Mouse (Mus musculus): Measurements from ENCODE around the gene Foxp2.

Foxp2 gene

DNA sequence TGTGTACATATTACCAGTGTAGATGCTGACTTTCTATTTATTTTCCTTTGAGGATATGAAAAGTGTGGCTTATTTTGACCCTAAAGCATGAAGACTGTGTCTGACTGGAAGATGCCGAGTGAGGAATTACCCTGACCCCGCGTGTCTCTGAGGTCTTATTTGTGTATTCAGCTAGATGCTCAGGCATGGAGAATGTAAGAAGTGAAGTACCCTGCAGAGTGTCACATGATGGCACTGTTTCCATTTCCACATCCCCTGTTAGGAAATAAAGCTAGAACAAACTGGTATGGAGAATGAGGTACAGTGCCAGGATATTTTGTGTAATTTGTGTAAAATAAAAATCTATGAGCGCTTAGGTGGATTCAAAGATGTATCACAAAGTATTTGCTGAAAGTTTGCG is 219.8 kb downstream of the Foxp2 start:
- DNase-seq (ENCODE audit: low spot score): peak; percentile 33

DNA sequence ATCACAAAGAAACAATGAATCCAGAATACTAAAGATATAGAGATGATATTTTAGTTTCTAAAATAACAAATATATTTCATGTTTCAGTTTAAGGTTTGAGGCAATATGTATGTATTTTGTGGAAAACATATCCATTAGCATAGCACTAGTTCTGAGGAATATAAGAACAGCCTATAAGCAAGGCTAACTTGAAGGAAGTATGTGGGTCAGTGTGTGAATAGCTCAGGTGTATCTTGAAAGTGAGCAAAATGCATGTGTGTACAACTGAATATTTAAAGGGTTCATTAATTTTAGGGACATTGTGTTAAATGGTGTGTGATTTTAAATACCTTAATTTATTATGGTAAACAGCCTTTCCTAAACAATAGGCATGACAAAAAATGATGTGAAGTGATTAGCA is 220.2 kb downstream of the Foxp2 start:
- DNase-seq (ENCODE audit: low spot score): no peak

- DNase-seq (ENCODE audit: low spot score): no peak
These were observed 229.0 kb downstream of the Foxp2 start for GRCm38 (mm10) chr6:15130142-15130541.

GRCm38 (mm10) chr6:15142094-15142493 is 240.9 kb downstream of the Foxp2 start:
- peak; percentile 33 for DNase-seq (ENCODE audit: low spot score)

- no peak for DNase-seq (ENCODE audit: low spot score)
These were observed 250.5 kb downstream of the Foxp2 start for GRCm38 (mm10) chr6:15151619-15152018.

DNA sequence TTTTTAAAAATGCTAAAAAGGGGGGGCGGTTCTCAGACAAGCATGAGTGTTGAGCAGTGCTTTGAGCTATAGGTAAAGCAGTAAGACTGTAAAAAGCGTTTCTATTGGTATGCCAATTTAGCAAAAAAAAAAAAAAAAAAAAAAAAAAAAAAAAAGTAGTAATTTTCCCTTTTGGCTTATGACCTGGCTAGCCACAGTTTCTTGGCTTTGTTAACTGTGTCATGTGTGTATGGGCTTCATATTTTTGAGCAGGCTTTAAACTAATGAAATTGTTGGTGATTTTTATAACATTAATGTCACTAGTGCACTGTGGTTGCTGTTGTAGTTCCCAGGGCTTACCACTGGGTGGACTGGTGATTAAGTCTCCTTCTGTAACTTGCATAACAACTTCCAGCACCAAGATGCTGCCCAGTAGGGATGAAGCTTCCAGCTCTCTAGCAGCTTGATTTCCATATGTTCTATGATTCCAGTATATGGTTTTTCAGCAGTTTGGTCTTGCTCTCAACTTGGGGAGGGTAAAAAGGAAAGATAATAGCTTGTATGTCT is 262.4 kb downstream of the Foxp2 start:
- DNase-seq (ENCODE audit: low spot score): peak; percentile 48

DNA sequence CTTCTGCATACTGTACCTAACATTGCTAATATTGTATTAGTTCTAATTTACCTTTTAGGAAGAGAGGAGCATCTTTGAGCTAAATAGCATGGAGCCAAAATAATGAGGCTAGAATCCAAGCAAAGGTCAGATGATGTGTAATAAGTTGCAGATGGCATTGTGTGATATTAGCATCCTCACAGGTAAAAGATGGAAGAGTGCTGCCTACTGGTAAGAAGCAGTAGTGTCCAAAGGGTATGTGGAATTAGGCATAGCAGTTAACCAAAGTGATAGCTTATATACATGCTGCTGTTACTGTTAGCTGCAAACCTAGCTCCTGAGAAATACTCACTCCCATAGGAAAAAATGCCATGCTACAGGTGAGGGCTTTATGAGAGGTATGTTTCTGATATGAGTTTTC is 275.6 kb downstream of the Foxp2 start:
- peak; percentile 34 for DNase-seq (ENCODE audit: low spot score)

DNA sequence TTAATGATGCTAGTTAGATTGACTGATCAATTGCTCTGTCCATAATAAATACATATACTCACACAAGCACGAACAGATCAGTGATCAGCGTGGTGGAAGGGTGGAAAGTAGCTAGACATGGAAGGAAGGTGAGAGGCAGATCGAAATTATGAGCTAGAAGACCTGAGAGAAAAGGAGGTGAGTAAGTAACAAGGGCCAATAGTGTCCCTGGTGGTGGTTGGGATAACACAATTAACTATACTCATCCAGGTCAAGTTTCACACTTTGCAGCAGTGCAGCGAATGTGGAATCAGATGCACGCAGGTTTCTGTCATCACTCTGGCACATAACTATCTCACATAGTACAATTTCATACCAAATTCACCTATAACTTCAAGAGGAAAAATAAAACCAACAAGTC is 291.7 kb downstream of the Foxp2 start:
- no peak for DNase-seq (ENCODE audit: low spot score)

- DNase-seq (ENCODE audit: low spot score): no peak
These were observed 341.2 kb downstream of the Foxp2 start for GRCm38 (mm10) chr6:15242176-15242942.

DNA sequence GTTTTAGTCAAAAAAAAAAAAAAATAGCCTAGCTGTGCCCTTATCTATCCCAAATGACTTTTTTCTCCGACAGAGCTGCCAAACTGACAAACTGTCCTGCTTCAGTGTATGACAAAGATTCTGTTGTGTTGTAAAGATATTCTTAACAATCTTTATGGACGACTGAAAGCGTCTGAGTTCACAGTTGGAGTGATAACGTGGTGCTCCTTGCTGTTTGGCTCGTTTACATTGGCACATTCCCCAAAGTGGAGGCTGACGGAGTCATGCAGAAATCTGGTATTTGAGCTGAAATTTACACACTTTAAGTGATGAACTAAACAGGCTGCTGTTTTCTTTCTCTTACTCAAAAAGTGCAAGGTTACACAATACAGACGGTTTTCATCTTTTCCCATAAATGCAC is 356.2 kb downstream of the Foxp2 start:
- DNase-seq (ENCODE audit: low spot score): peak; percentile 37

DNA sequence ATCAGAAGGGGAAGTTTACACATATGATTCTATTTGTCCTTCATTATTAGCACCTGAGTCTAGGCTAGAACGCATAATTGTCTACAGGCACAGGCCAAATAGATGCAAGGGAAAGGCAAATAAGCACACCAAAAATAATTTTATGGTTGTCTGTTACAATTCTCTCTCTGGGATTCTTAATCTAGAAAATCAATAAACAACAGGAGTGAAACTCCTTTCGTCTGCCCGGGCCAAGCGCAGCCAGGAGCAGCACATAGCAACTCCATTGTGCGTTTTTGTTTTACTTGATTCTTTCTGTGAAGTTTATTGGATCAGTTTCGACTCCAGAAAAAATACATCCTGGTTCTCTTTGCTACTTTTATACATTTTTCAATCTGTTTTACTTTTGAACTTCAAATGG is 356.7 kb downstream of the Foxp2 start:
- no peak for DNase-seq (ENCODE audit: low spot score)

- DNase-seq (ENCODE audit: low spot score): no peak
These were observed 367.0 kb downstream of the Foxp2 start for GRCm38 (mm10) chr6:15268136-15268535.

DNA sequence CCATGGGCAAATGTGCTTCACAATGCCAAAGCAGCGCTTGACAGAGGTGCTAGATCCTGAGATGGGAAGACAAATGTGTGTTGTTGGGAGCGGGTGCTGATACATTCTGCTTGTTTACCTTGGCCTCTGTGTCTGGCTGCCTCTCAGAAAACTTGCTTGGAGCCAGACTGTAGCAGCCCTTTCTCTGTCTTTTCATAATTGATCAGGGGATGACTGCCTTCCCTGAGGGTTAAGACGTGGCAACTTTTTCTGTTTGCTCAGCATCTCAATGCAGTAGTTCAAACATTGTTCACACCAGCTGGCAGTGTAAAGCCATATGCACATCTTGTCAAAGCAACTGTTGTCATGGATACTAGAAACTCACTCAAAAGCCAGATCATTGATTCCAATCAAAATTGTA is 384.1 kb downstream of the Foxp2 start:
- DNase-seq (ENCODE audit: low spot score): peak; percentile 51

DNA sequence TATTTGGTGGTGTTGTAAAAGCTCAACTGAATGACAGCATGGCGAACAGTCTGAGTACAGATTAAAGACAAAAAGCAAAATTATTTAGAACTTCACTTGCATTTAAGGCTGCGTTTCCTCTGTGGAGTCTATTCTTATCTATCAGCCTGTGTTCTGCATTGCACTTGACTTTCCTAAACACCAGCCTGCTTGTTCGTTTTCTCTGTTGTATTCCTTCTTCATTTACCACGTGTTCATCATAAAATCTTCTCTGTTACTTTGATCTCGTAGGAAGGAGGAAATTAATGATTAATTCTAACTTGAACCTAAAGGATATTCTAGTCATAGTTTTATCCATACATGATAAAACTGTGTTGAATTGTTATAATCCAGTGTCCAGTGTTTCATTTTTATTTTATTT is 392.9 kb downstream of the Foxp2 start:
- no peak for DNase-seq (ENCODE audit: low spot score)

GRCm38 (mm10) chr6:15299279-15299678 is 398.1 kb downstream of the Foxp2 start:
- no peak for DNase-seq (ENCODE audit: low spot score)

DNA sequence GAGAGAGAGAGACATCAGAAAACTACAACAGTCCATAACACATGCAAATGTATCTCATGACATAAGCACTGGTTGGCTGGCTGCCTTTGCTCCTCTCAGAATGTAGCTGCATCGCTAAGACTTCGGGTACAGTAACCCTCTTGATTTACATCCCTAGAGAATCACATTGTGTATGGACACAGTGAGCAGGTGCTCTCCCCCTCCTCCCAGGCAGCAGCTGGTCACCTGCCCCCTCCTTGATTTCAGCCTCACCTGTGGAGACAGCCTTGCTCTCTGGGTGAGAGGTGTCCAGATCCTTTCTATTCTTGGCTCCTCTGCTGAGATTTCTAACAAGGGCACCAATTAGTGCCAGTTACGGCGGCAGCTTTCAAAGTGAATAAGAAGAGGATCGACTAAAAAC is 409.5 kb downstream of the Foxp2 start:
- no peak for DNase-seq (ENCODE audit: low spot score)

DNA sequence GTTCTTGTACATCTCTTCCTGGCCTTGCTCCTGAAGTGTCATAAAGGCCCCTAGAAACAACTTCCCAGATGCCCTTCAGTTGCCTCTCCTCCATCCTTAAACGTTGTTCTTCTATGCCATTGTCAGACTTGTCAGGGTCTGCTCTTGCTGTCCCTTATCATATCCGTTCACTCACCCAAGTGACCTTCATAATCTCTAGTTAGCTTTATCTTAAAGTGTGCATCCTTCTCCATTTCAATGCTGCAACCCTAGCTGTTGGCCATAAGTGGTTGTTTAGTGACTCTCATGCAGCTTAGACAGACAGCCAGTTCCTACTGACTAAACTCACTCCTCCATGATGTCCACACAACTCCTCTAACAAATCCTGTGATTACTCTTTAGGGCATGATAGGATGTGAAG is 415.8 kb downstream of the Foxp2 start:
- no peak for DNase-seq (ENCODE audit: low spot score)

DNA sequence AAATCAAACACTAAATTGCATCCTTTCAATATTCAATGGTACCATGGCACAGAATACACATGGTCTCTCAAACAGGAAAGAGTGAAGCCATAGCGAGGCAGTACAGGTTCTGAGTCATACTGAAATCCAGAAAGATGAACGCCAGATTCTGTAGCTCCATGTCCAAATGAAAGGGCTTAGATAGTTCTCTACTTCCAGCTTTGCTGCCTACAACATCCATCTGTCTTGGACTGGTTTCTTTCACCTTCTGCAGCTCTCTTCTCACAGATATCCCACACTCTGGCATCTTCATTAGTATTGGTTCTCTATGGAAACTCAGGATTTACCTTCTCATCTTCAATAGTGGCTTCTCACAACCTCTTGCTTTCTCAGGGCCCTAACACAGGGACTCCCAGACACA is 417.2 kb downstream of the Foxp2 start:
- DNase-seq (ENCODE audit: low spot score): no peak

GRCm38 (mm10) chr6:15321551-15321974 is 420.4 kb downstream of the Foxp2 start:
- DNase-seq (ENCODE audit: low spot score): peak; percentile 35

GRCm38 (mm10) chr6:15323099-15323498 is 421.9 kb downstream of the Foxp2 start:
- DNase-seq (ENCODE audit: low spot score): no peak

- no peak for DNase-seq (ENCODE audit: low spot score)
These were observed 446.6 kb downstream of the Foxp2 start for GRCm38 (mm10) chr6:15347705-15348104.

GRCm38 (mm10) chr6:15355852-15356251 is 454.7 kb downstream of the Foxp2 start:
- no peak for DNase-seq (ENCODE audit: low spot score)

DNA sequence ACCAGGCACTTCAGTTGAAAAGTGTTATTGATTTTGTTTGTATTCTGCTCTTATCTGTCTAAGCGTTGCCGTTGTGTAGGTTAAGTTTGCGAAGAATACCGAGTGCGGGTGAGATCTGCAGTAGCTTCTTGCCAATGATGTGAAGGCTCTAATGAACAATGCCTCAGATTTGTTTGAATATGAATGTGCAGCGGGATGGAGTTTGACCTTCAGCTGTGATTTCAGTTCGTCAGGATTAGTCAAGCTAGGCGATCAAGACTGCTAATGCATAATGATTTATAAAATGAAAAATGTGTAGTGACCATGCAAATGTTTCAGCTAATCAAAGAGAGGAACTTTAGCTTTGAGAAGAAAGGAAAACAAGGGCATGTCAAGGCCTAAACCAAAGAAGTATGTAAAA is 469.1 kb downstream of the Foxp2 start:
- DNase-seq (ENCODE audit: low spot score): no peak

GRCm38 (mm10) chr6:15370827-15371226 is 469.7 kb downstream of the Foxp2 start:
- no peak for DNase-seq (ENCODE audit: low spot score)
